Mouse (Mus musculus) cerebellum, adult 2 months (tissue): ENCODE data around the gene Mrps7.

ENCODE experiments used
- CTCF ChIP-seq: fragments of 200-500 bp; IDR thresholded peaks from 2 replicates; pipeline ENCODE4 v1.5.1; 2011; ENCODE audit warnings: low read depth, mild to moderate bottlenecking, control low read depth, low read length, moderate library complexity, borderline replicate concordance; ENCODE audit not compliant: insufficient read depth
- POLR2A ChIP-seq: fragments of 200-500 bp; IDR thresholded peaks from 2 replicates; pipeline ENCODE4 v1.6.1; 2011; ENCODE audit warnings: low read length, control low read depth, borderline replicate concordance; ENCODE audit not compliant: insufficient read depth

DNA sequence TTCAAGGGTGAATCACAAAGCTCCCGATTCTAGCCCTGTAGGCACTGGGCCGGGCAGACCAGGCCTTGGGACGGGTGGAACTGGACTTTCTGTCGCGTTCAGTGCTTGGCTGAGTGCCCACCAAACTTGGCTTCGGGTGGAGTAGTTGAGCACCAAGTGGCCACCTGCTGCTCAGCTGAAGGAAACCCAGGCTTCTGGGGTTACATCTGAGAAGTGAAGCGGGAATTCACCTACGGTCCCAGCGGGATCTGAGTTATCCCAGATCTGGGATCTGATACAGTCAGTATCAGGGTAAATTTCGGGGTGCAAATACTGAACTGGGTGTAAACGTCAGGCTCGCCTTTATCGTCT lies 8.3 kb downstream of the Mrps7 start:
- TF ChIP-seq POLR2A (no peak), CTCF (no peak)
